Mouse (Mus musculus) stomach, postnatal 0 days (tissue): ENCODE results near the gene Npy.

Experiments used
- CTCF ChIP-seq: IDR thresholded peaks from 2 replicates; pipeline ENCODE4 v1.5.1; 2016; ENCODE audit warnings: antibody characterized with exemption, low read depth, mild to moderate bottlenecking, moderate library complexity
- EP300 ChIP-seq: optimal IDR thresholded peaks from 2 replicates; pipeline ENCODE3; 2016; ENCODE audit warnings: antibody characterized with exemption

- TF ChIP-seq EP300 (no peak), CTCF (no peak)
Observed at GRCm38 (mm10) chr6:49792524-49792923, 30.0 kb upstream of the Npy start.
